Mouse (Mus musculus) kidney, adult 2 months (tissue): ENCODE data around the gene Ap4b1. TPM values are rescaled to one million over a fixed set of nuclear protein-coding genes. Genes with fewer than 3 reads are reported as not detected.
"Not testable (repeated sequence)": the region's sequence is repeated elsewhere in the genome, so short reads cannot be mapped to it uniquely, and the experiment has no call there.

Experiments
- DNase-seq: peaks from one replicate; pipeline ENCODE4 v3.0.0; 2021
- H3K27ac ChIP-seq: fragments of 200-500 bp; 2 replicates; pipeline ENCODE4 v1.5.1; 2012; ENCODE audit warnings: low read depth, low read length, control low read depth, inconsistent platforms; ENCODE audit not compliant: insufficient read depth
- H3K27me3 ChIP-seq: fragments of 200-500 bp; replicated peaks from 2 replicates; pipeline ENCODE4 v1.6.1; 2012; ENCODE audit warnings: mild to moderate bottlenecking, moderate library complexity, low read length, inconsistent platforms; ENCODE audit not compliant: control insufficient read depth, insufficient read depth
- H3K36me3 ChIP-seq: fragments of 200-500 bp; 2 replicates; pipeline ENCODE4 v1.6.1; 2012; ENCODE audit warnings: mild to moderate bottlenecking, moderate library complexity, low read length, inconsistent platforms; ENCODE audit not compliant: control insufficient read depth, insufficient read depth
- H3K4me1 ChIP-seq: fragments of 200-500 bp; 2 replicates; pipeline ENCODE4 v1.6.1; 2011; ENCODE audit warnings: low read length; ENCODE audit not compliant: control insufficient read depth, insufficient read depth
- H3K4me3 ChIP-seq: fragments of 200-500 bp; 2 replicates; pipeline ENCODE4 v1.5.1; 2011; ENCODE audit warnings: mild to moderate bottlenecking, low read depth, low read length, control low read depth; ENCODE audit not compliant: insufficient read depth
- CTCF ChIP-seq: fragments of 200-500 bp; conservative IDR thresholded peaks from 2 replicates; pipeline ENCODE4 v1.5.1; 2011; ENCODE audit warnings: low read depth, mild to moderate bottlenecking, control low read depth, low read length, moderate library complexity, mixed read lengths; ENCODE audit not compliant: insufficient read depth, insufficient read length
- POLR2A ChIP-seq: fragments of 200-500 bp; IDR thresholded peaks from one replicate; pipeline ENCODE4 v1.6.1; 2011; ENCODE audit warnings: low read depth, low read length, control low read depth
- WGBS: fragments of 180-500 bp; shearing (Covaris S2); methylation state at CpG from one replicate; pipeline ENCODE4 v1.1.7; 2018; 5-methylcytosine and 5-hydroxymethylcytosine counted together
- polyA plus RNA-seq: library from polyadenylated mRNA; depleted of rRNA; stranded (reverse); fragments of >200 nt; gene quantifications from 2 replicates; pipeline ENCODE4 v1.2.3, GENCODE M21; 2012

Gene Ap4b1
- polyA plus RNA-seq, 1 experiment, result 15.7 TPM

GRCm38 (mm10) chr3:103801631-103802531, 7.4 kb upstream of the Ap4b1 start:
- no peak for TF ChIP-seq CTCF
- no peak for TF ChIP-seq POLR2A
- Histone ChIP-seq H3K4me3 (no peak overlapping the region), H3K36me3 (no peaks in the 10 kb centered on the region; the same call in 1 of the 2 replicates), H3K4me1 (peaks cover 26% of the 10 kb centered on the region), H3K27me3 (no peaks in the 10 kb centered on the region), H3K27ac (peak overlapping the region; percentile 100)
- DNase-seq, result peak; percentile 95
- WGBS, result 8% methylated on average over 10 of the region's 10 CpGs

- TF ChIP-seq POLR2A, result no peak
- TF ChIP-seq CTCF, result no peak
- DNase-seq, result peak; percentile 85
- Histone ChIP-seq H3K4me3 (no peak overlapping the region), H3K36me3 (no peaks in the 10 kb centered on the region; the same call in 1 of the 2 replicates), H3K27ac (peak overlapping the region; percentile 68), H3K4me1 (peaks cover 26% of the 10 kb centered on the region), H3K27me3 (no peaks in the 10 kb centered on the region)
- 31% methylated on average over 8 of the region's 8 CpGs for WGBS
Observed at GRCm38 (mm10) chr3:103802861-103803260, 6.5 kb upstream of the Ap4b1 start.

- TF ChIP-seq POLR2A (no peak), CTCF (no peak)
- Histone ChIP-seq H3K36me3 (no peaks in the 10 kb centered on the region; the same call in 1 of the 2 replicates), H3K4me3 (no peak overlapping the region), H3K27ac (no peak overlapping the region), H3K4me1 (peaks cover 29% of the 10 kb centered on the region), H3K27me3 (no peaks in the 10 kb centered on the region)
- WGBS, result 95% methylated on average over 1 of the region's 1 CpGs
- no peak for DNase-seq
Observed at GRCm38 (mm10) chr3:103805671-103806070, 3.6 kb upstream of the Ap4b1 start.

GRCm38 (mm10) chr3:103809799-103810150, 455 bp downstream of the Ap4b1 start:
- Histone ChIP-seq H3K27ac (peak overlapping the region; percentile 82), H3K27me3 (no peaks in the 10 kb centered on the region), H3K4me1 (peaks cover 3% of the 10 kb centered on the region; the same call in 1 of the 2 replicates), H3K36me3 (peaks cover 7% of the 10 kb centered on the region; the same call in 1 of the 2 replicates), H3K4me3 (peak overlapping the region; percentile 97)
- under 1% methylated on average over 14 of the region's 14 CpGs for WGBS
- no peak for DNase-seq
- TF ChIP-seq CTCF, result no peak
- no peak for TF ChIP-seq POLR2A

- TF ChIP-seq CTCF (no peak), POLR2A (no peak)
- no peak for DNase-seq
- H3K36me3 ChIP-seq, result peaks cover 7% of the 10 kb centered on the region; the same call in 1 of the 2 replicates
- H3K27me3 ChIP-seq, result no peaks in the 10 kb centered on the region
- H3K4me3 ChIP-seq, result no peak overlapping the region
- H3K27ac ChIP-seq, result no peak overlapping the region
- WGBS, result 91% methylated on average over 6 of the region's 6 CpGs
- H3K4me1 ChIP-seq, result 0 out of 2 replicates have a peak, but pooled peaks cover 3% of the 10 kb centered on the region
Observed at GRCm38 (mm10) chr3:103810967-103811366, 1.6 kb downstream of the Ap4b1 start.

GRCm38 (mm10) chr3:103827548-103827947, 18.2 kb downstream of the Ap4b1 start:
- DNase-seq, result no peak
- TF ChIP-seq POLR2A, result no peak
- no peak; the same call in 1 of the 2 replicates for TF ChIP-seq CTCF

GRCm38 (mm10) chr3:103829036-103829435, 19.7 kb downstream of the Ap4b1 start:
- H3K4me3 ChIP-seq, result no peak overlapping the region
- DNase-seq, result no peak
- no peak overlapping the region for H3K27ac ChIP-seq
- H3K4me1 ChIP-seq, result no peaks in the 10 kb centered on the region
- H3K27me3 ChIP-seq, result no peaks in the 10 kb centered on the region
- 72% methylated on average over 3 of the region's 3 CpGs for WGBS
- TF ChIP-seq CTCF (no peak), POLR2A (no peak)
- H3K36me3 ChIP-seq, result no peaks in the 10 kb centered on the region

More at GRCm38 (mm10) chr3:103827548-103827947, 18.2 kb downstream of the Ap4b1 start:
- Histone ChIP-seq H3K36me3 (no peaks in the 10 kb centered on the region), H3K27me3 (no peaks in the 10 kb centered on the region), H3K4me1 (no peaks in the 10 kb centered on the region), H3K4me3 (no peak overlapping the region), H3K27ac (no peak overlapping the region)

- H3K36me3 ChIP-seq, H3K4me1 ChIP-seq, H3K27ac ChIP-seq, H3K4me3 ChIP-seq, DNase-seq, H3K27me3 ChIP-seq: not testable (repeated sequence)
- WGBS, result 51% methylated on average over 1 of the region's 1 CpGs
Observed at GRCm38 (mm10) chr3:103830681-103831080, 21.4 kb downstream of the Ap4b1 start.
